Mouse (Mus musculus) forebrain, embryonic 12.5 days (tissue): ENCODE results near the gene Sh3gl2. TPM values are rescaled to one million over a fixed set of nuclear protein-coding genes. Genes with fewer than 3 reads are reported as not detected.
A peak's percentile ranks its signal among the peaks of the same experiment; 100 is the strongest.

Experiments used
- ATAC-seq: fragments of 200-750 bp; cut with Nextera tagmentation; 2 replicates; pipeline ENCODE4 v1.8.0; 2017; ENCODE audit warnings: moderate TSS enrichment; ENCODE audit not compliant: low FRiP score
- H3K27ac ChIP-seq: fragments of 300-500 bp; sonication (generic); 2 replicates; pipeline ENCODE4 v1.5.1; 2016; ENCODE audit warnings: mild to moderate bottlenecking
- H3K27me3 ChIP-seq: fragments of 300-500 bp; sonication (generic); 2 replicates; pipeline ENCODE4 v1.6.1; 2016; ENCODE audit warnings: mild to moderate bottlenecking
- H3K36me3 ChIP-seq: fragments of 300-500 bp; sonication (generic); replicated peaks from 2 replicates; pipeline ENCODE4 v1.6.1; 2016; ENCODE audit warnings: mild to moderate bottlenecking
- H3K4me1 ChIP-seq: fragments of 300-500 bp; sonication (generic); 2 replicates; pipeline ENCODE4 v1.6.1; 2016
- H3K4me2 ChIP-seq: fragments of 300-500 bp; sonication (generic); 2 replicates; pipeline ENCODE4 v1.6.1; 2016; ENCODE audit warnings: mild to moderate bottlenecking, moderate library complexity
- H3K4me3 ChIP-seq: fragments of 300-500 bp; sonication (generic); replicated peaks from 2 replicates; pipeline ENCODE4 v1.5.1; 2016; ENCODE audit warnings: mild to moderate bottlenecking
- H3K9ac ChIP-seq: fragments of 300-500 bp; sonication (generic); 2 replicates; pipeline ENCODE4 v1.6.1; 2016; ENCODE audit warnings: mild to moderate bottlenecking
- H3K9me3 ChIP-seq: fragments of 300-500 bp; sonication (generic); 2 replicates; pipeline ENCODE4 v1.6.1; 2016
- WGBS: fragments of 180-500 bp; shearing (Covaris S2); methylation state at CpG from one replicate; pipeline ENCODE4 v1.1.7; 2016; 5-methylcytosine and 5-hydroxymethylcytosine counted together
- polyA plus RNA-seq: library from polyadenylated mRNA; unstranded; fragments of >200 nt; fragmentation: Nextera tagmentation; extraction: Ambion mirVana; gene quantifications from 2 replicates; pipeline ENCODE4 v1.2.1, GENCODE M21; 2016

Sh3gl2 gene
- polyA plus RNA-seq, result 13.8 and 14.0 TPM in 2 replicates

GRCm38 (mm10) chr4:85205071-85205635, at the start of gene Sh3gl2:
TSS of gene Sh3gl2 (plus strand) at chr4:85205126.
- Histone ChIP-seq H3K4me1 (0 out of 2 replicates have a peak, but pooled peaks cover 3% of the 10 kb centered on the region), H3K27ac (0 out of 2 replicates have a peak within 1 kb of the TSS, but pooled peaks have one; percentile 38)
- ATAC-seq, result peak; percentile 92

GRCm38 (mm10) chr4:85161156-85161555, 43.8 kb upstream of the Sh3gl2 start:
- Histone ChIP-seq H3K27me3 (no peaks in the 10 kb centered on the region), H3K9me3 (no peaks in the 10 kb centered on the region), H3K27ac (no peak overlapping the region), H3K36me3 (no peaks in the 10 kb centered on the region), H3K4me2 (no peak overlapping the region), H3K9ac (no peak overlapping the region), H3K4me1 (no peaks in the 10 kb centered on the region), H3K4me3 (no peak overlapping the region)
- WGBS, result 73% methylated on average over 4 of the region's 4 CpGs
- ATAC-seq, result no peak

More at GRCm38 (mm10) chr4:85205071-85205635, at the start of gene Sh3gl2:
- no peaks in the 10 kb centered on the region for H3K9me3 ChIP-seq
- peak within 1 kb of the TSS; percentile 87 for H3K4me2 ChIP-seq
- H3K27me3 ChIP-seq, result peaks cover 46% of the 10 kb centered on the region
- H3K9ac ChIP-seq, result peak within 1 kb of the TSS; percentile 66
- peak within 1 kb of the TSS; percentile 79 for H3K4me3 ChIP-seq
- no peaks in the 10 kb centered on the region for H3K36me3 ChIP-seq
- WGBS, result under 1% methylated on average over 48 of the region's 48 CpGs

GRCm38 (mm10) chr4:85162468-85163312, 42.2 kb upstream of the Sh3gl2 start:
- H3K4me2 ChIP-seq, result peak overlapping the region; percentile 31
- H3K4me1 ChIP-seq, result no peaks in the 10 kb centered on the region
- no peaks in the 10 kb centered on the region for H3K36me3 ChIP-seq
- no peak overlapping the region for H3K9ac ChIP-seq
- no peak overlapping the region for H3K27ac ChIP-seq
- 25% methylated on average over 27 of the region's 27 CpGs for WGBS
- H3K27me3 ChIP-seq, result no peaks in the 10 kb centered on the region
- no peak overlapping the region for H3K4me3 ChIP-seq
- peak; percentile 91 for ATAC-seq
- H3K9me3 ChIP-seq, result no peaks in the 10 kb centered on the region

DNA sequence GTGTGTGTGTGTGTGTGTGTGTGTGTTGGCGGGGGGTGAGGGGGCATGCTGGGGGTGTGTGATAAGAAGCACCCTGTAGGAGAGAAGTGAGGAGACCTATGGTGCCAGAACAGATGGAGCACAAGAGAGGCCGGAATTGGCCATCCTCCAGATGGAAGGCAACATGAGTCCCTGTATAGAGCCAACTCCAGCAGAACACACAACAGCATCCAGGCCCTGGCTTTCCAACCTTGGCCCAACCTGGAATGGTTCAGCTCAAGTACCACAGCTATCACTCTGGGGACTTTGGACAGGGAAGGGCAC, 41.7 kb upstream of the Sh3gl2 start:
- H3K9ac ChIP-seq, result no peak overlapping the region
- peak; percentile 64; the same call in 1 of the 2 replicates for ATAC-seq
- no peaks in the 10 kb centered on the region for H3K36me3 ChIP-seq
- WGBS, result 85% methylated on average over 2 of the region's 2 CpGs
- H3K4me2 ChIP-seq, result no peak overlapping the region
- no peak overlapping the region for H3K27ac ChIP-seq
- H3K4me3 ChIP-seq, result no peak overlapping the region
- no peaks in the 10 kb centered on the region for H3K9me3 ChIP-seq
- no peaks in the 10 kb centered on the region for H3K4me1 ChIP-seq
- H3K27me3 ChIP-seq, result no peaks in the 10 kb centered on the region

- Histone ChIP-seq H3K4me2 (no peak overlapping the region), H3K27me3 (no peaks in the 10 kb centered on the region), H3K4me3 (no peak overlapping the region), H3K36me3 (no peaks in the 10 kb centered on the region), H3K9ac (no peak overlapping the region), H3K9me3 (no peaks in the 10 kb centered on the region), H3K4me1 (no peaks in the 10 kb centered on the region), H3K27ac (no peak overlapping the region)
- WGBS, result 95% methylated on average over 12 of the region's 12 CpGs
- ATAC-seq, result no peak
Observed at GRCm38 (mm10) chr4:85168001-85168400, 36.9 kb upstream of the Sh3gl2 start.

GRCm38 (mm10) chr4:85175466-85175865, 29.5 kb upstream of the Sh3gl2 start:
- no peak for ATAC-seq

GRCm38 (mm10) chr4:85178394-85179051, 26.4 kb upstream of the Sh3gl2 start:
- Histone ChIP-seq H3K9me3 (no peaks in the 10 kb centered on the region), H3K36me3 (no peaks in the 10 kb centered on the region), H3K4me2 (no peak overlapping the region), H3K9ac (no peak overlapping the region), H3K4me3 (no peak overlapping the region), H3K27ac (no peak overlapping the region), H3K4me1 (no peaks in the 10 kb centered on the region), H3K27me3 (no peaks in the 10 kb centered on the region)
- no peak for ATAC-seq
- WGBS, result 92% methylated on average over 9 of the region's 9 CpGs

More at GRCm38 (mm10) chr4:85175466-85175865, 29.5 kb upstream of the Sh3gl2 start:
- Histone ChIP-seq H3K9ac (no peak overlapping the region), H3K36me3 (no peaks in the 10 kb centered on the region), H3K4me1 (no peaks in the 10 kb centered on the region), H3K9me3 (no peaks in the 10 kb centered on the region), H3K27ac (no peak overlapping the region), H3K4me3 (no peak overlapping the region), H3K4me2 (no peak overlapping the region), H3K27me3 (no peaks in the 10 kb centered on the region)
- WGBS, result 94% methylated on average over 4 of the region's 4 CpGs

DNA sequence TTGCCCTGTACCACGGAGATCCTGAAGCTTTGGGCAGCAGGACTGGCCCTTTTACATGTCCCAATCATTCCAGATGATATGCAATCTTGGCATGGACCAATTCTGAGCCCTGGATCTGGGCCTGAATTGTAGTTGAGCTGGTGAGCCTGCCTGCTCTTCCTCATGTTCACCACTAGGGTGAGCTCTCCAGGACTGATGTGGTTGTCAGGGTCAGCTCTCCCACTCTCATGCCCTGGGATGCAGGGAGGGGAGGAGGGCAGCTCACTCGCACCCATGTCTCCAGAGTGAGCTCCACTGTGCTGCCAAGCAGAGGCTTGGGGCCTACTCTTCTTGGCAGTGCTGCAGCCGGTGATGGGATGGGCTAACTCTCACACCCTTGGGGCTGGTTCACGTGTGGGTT, 18.9 kb upstream of the Sh3gl2 start:
- no peaks in the 10 kb centered on the region for H3K27me3 ChIP-seq
- no peak overlapping the region for H3K4me3 ChIP-seq
- H3K4me1 ChIP-seq, result no peaks in the 10 kb centered on the region
- H3K4me2 ChIP-seq, result no peak overlapping the region
- no peak overlapping the region for H3K27ac ChIP-seq
- H3K9me3 ChIP-seq, result no peaks in the 10 kb centered on the region
- ATAC-seq, result no peak
- 56% methylated on average over 4 of the region's 4 CpGs for WGBS
- H3K9ac ChIP-seq, result no peak overlapping the region
- H3K36me3 ChIP-seq, result no peaks in the 10 kb centered on the region

- Histone ChIP-seq H3K4me1 (no peaks in the 10 kb centered on the region), H3K9me3 (no peaks in the 10 kb centered on the region), H3K9ac (no peak overlapping the region), H3K4me2 (no peak overlapping the region), H3K27ac (no peak overlapping the region), H3K4me3 (no peak overlapping the region), H3K36me3 (no peaks in the 10 kb centered on the region), H3K27me3 (no peaks in the 10 kb centered on the region)
- WGBS, result 83% methylated on average over 4 of the region's 4 CpGs
- ATAC-seq, result no peak
Observed at GRCm38 (mm10) chr4:85196201-85196600, 8.7 kb upstream of the Sh3gl2 start.

DNA sequence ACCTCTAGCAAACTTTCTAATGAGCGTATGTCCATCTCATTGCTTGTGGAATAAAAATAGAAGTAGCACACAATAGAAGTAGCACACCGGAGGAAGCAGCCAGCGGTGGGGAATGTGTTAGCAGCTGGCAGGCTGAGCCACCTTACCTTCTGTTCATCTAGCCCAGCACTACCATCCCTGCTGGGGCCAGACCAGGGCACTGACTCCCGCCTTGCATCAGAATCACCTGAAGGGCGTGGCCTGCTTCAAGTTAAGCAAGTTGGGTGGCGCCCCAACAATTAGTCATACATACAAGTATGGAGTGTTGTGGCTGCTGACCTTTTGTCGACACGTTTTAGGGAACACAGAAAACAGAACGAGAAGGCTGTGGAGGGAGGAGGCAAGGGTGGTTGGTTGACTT, 6.5 kb upstream of the Sh3gl2 start:
- 86% methylated on average over 9 of the region's 9 CpGs for WGBS

DNA sequence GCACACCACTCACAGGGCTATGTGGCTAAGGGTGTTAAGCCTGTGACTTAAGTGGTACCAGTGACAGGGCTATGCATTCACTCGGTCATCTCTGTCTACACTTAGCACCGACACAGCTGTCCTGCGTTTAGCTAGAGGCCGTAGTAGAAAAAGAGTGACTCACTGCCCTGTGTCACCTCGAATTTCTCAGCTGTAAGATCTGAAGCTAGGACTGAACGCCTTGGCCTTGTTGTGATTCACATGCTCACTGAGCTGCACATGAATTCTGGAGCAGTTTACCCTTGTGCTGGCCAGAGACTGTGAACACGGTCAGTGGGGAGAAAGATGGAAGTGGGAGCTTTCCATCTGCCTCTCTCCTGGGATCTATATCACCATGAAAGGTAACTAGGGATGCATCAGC, 2.3 kb upstream of the Sh3gl2 start:
- Histone ChIP-seq H3K9me3 (no peaks in the 10 kb centered on the region), H3K27me3 (peaks cover 42% of the 10 kb centered on the region), H3K9ac (no peak overlapping the region), H3K4me3 (no peak overlapping the region), H3K27ac (no peak overlapping the region), H3K4me1 (0 out of 2 replicates have a peak, but pooled peaks cover 3% of the 10 kb centered on the region), H3K4me2 (no peak overlapping the region), H3K36me3 (no peaks in the 10 kb centered on the region)
- ATAC-seq, result no peak
- WGBS, result 80% methylated on average over 7 of the region's 7 CpGs

More for the DNA sequence above, 6.5 kb upstream of the Sh3gl2 start:
- Histone ChIP-seq H3K9me3 (no peaks in the 10 kb centered on the region), H3K27ac (no peak overlapping the region), H3K4me3 (no peak overlapping the region), H3K4me1 (no peaks in the 10 kb centered on the region), H3K27me3 (peaks cover 11% of the 10 kb centered on the region), H3K36me3 (no peaks in the 10 kb centered on the region), H3K4me2 (no peak overlapping the region), H3K9ac (no peak overlapping the region)
- ATAC-seq, result no peak

DNA sequence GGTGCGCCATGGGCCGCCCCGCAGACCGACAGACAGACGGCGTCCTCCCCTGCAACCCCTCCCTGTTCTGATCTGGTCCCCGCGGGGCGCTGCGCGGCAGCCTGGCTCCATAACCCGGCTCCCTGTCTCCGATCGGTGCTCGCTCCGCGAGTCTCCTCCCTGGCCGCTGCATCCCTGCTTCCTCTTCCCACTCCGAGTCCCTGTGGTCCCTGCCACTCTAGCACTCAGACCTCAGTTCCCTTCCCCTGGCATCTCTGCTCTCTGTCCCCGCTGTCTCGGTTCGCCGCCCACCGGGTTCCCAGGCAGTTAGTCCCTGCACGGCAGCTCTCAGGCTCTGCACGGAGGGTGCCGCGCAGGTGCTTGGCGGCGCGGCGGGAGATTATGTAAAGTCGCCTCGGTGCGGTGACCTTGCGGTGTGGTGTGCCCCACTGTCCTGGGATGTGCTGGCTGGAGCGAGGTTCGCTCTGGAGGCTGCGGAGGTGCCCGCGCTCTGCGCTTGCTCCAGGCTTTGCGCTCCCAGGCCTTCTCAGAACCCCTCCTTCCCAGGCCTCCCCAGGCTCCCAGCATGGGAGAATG, 798 bp downstream of the Sh3gl2 start:
- H3K27ac ChIP-seq, result 0 out of 2 replicates have a peak overlapping the region, but pooled peaks have one; percentile 38

More for the DNA sequence above, 798 bp downstream of the Sh3gl2 start:
- Histone ChIP-seq H3K9ac (peak overlapping the region; percentile 66), H3K4me3 (peak overlapping the region; percentile 79), H3K9me3 (no peaks in the 10 kb centered on the region), H3K4me2 (peak overlapping the region; percentile 87), H3K27me3 (peaks cover 46% of the 10 kb centered on the region), H3K36me3 (no peaks in the 10 kb centered on the region), H3K4me1 (0 out of 2 replicates have a peak, but pooled peaks cover 3% of the 10 kb centered on the region)
- under 1% methylated on average over 43 of the region's 43 CpGs for whole genome bisulfite sequencing
- ATAC-seq, result peak; percentile 78
